Mouse (Mus musculus): Measurements from ENCODE around the gene Cspg4.

The Cspg4 gene

GRCm38 (mm10) chr9:56864832-56865231, at the start of gene Cspg4:
Cspg4 (plus strand) TSS chr9:56865033.
- DNase-seq (ENCODE audit: low spot score in 2 of 2) = no peak

- peak; percentile 47 to 55 for DNase-seq (ENCODE audit: low spot score in 2 of 2)
Measured at GRCm38 (mm10) chr9:56824900-56825299, 39.9 kb upstream of the Cspg4 start.

GRCm38 (mm10) chr9:56825476-56826213, 39.2 kb upstream of the Cspg4 start:
- DNase-seq (ENCODE audit: low spot score in 2 of 2) = no peak

GRCm38 (mm10) chr9:56828146-56828545, 36.7 kb upstream of the Cspg4 start:
- DNase-seq (ENCODE audit: low spot score in 2 of 2) = no peak

GRCm38 (mm10) chr9:56828841-56829240, 36.0 kb upstream of the Cspg4 start:
- no peak for DNase-seq (ENCODE audit: low spot score in 2 of 2)

GRCm38 (mm10) chr9:56830162-56830561, 34.7 kb upstream of the Cspg4 start:
- DNase-seq (ENCODE audit: low spot score in 2 of 2) = no peak

- no peak for DNase-seq (ENCODE audit: low spot score in 2 of 2)
Measured at GRCm38 (mm10) chr9:56831904-56832303, 32.9 kb upstream of the Cspg4 start.

- peak; percentile 51 to 54 for DNase-seq (ENCODE audit: low spot score in 2 of 2)
Measured at GRCm38 (mm10) chr9:56832900-56833299, 31.9 kb upstream of the Cspg4 start.

- no peak for DNase-seq (ENCODE audit: low spot score in 2 of 2)
Measured at GRCm38 (mm10) chr9:56835152-56835551, 29.7 kb upstream of the Cspg4 start.

- DNase-seq (ENCODE audit: low spot score in 2 of 2) = no peak
Measured at GRCm38 (mm10) chr9:56840721-56841120, 24.1 kb upstream of the Cspg4 start.

- no peak for DNase-seq (ENCODE audit: low spot score in 2 of 2)
Measured at GRCm38 (mm10) chr9:56841864-56842263, 23.0 kb upstream of the Cspg4 start.

- no peak for DNase-seq (ENCODE audit: low spot score in 2 of 2)
Measured at GRCm38 (mm10) chr9:56842303-56842719, 22.5 kb upstream of the Cspg4 start.

GRCm38 (mm10) chr9:56843679-56844188, 21.1 kb upstream of the Cspg4 start:
- DNase-seq (ENCODE audit: low spot score in 2 of 2) = peak; percentile 81 to 85

- no peak for DNase-seq (ENCODE audit: low spot score in 2 of 2)
Measured at GRCm38 (mm10) chr9:56844644-56845043, 20.2 kb upstream of the Cspg4 start.

- peak; percentile 84 to 87 for DNase-seq (ENCODE audit: low spot score in 2 of 2)
Measured at GRCm38 (mm10) chr9:56847523-56847922, 17.3 kb upstream of the Cspg4 start.

GRCm38 (mm10) chr9:56850128-56850904, 14.5 kb upstream of the Cspg4 start:
- DNase-seq (ENCODE audit: low spot score in 2 of 2) = no peak

- DNase-seq (ENCODE audit: low spot score in 2 of 2) = no peak
Measured at GRCm38 (mm10) chr9:56850905-56851252, 14.0 kb upstream of the Cspg4 start.

GRCm38 (mm10) chr9:56851778-56852177, 13.1 kb upstream of the Cspg4 start:
- DNase-seq (ENCODE audit: low spot score in 2 of 2) = no peak

- DNase-seq (ENCODE audit: low spot score in 2 of 2) = no peak
Measured at GRCm38 (mm10) chr9:56857463-56857862, 7.4 kb upstream of the Cspg4 start.

GRCm38 (mm10) chr9:56860035-56860434, 4.8 kb upstream of the Cspg4 start:
- no peak for DNase-seq (ENCODE audit: low spot score in 2 of 2)

GRCm38 (mm10) chr9:56860486-56861269, 4.2 kb upstream of the Cspg4 start:
- no peak for DNase-seq (ENCODE audit: low spot score in 2 of 2)

GRCm38 (mm10) chr9:56862863-56863262, 2.0 kb upstream of the Cspg4 start:
- no peak for DNase-seq (ENCODE audit: low spot score in 2 of 2)

All from right cerebral cortex, adult 2 months (tissue).